Comparison of ENCODE assay signal across 28 mouse cellular contexts in the genomic region with DNA sequence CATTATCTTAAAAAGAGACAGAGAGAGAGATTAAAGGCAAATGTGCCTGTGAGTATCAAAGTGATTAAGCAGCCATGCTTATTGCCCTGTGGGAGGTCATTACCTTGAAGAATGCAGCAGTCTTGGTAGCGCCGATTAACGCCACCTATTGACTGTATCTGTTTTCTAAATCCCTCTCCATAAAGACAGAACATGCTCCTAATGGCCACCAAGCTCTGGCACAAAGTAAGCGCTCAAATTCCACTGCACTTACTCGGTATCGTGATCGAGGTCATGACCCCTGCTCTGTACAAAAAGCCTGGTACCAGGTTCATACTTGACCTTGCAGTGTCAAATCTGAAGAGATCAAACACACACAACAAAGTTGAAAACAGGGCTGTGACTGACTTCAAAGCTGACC.
A peak's percentile ranks its signal among the peaks of the same experiment; 100 is the strongest.
DNase-seq lines count a peak whose midpoint lies in the region; ATAC-seq and TF ChIP-seq lines count a peak whose summit lies in the region.
"Had no signal": no experiment of that assay in that cellular context is flagged by ENCODE, and none has a peak within 500 bp of the region (broad histone marks: within the 10 kb centered on the region; RNA-seq: fewer than 3 reads in every experiment).

No protein-coding gene starts in this region.

- H3K27ac ChIP-seq in hindbrain, embryonic 10.5 days, result no peak overlapping the region
- H3K27ac ChIP-seq: embryonic facial prominence, embryonic 12.5 days; embryonic facial prominence, embryonic 15.5 days; gastrocnemius, adult 2 months; heart, embryonic 15.5 days; hindbrain, embryonic 14.5 days; hindbrain, postnatal 0 days had no signal

- no peaks in the 10 kb centered on the region for H3K27me3 ChIP-seq in Patski
- no peaks in the 10 kb centered on the region for H3K27me3 ChIP-seq in hindbrain, embryonic 10.5 days (ENCODE audit: insufficient read depth, poor library complexity, severe bottlenecking)
- H3K27me3 ChIP-seq: embryonic facial prominence, embryonic 12.5 days; embryonic facial prominence, embryonic 15.5 days; heart, embryonic 12.5 days; heart, embryonic 15.5 days had no signal

- WGBS in hindbrain, embryonic 10.5 days, result 74% methylated on average over 7 of the region's 7 CpGs

- in situ Hi-C loops in Patski (cut with MboI; ENCODE audit: low pct_unique_long_range_greater_than_20kb), result no loop called here

- no peak for ATAC-seq in Patski
- ATAC-seq: activated CD4-positive, CD25-positive, alpha-beta regulatory T cell, adult 4 months; CD4-positive, CD25-positive, alpha-beta regulatory T cell, adult 4 months; forebrain, embryonic 14.5 days; forebrain, postnatal 0 days; hindbrain, postnatal 0 days; inflammation-experienced regulatory T-cells, adult 6 months; intestine, embryonic 16.5 days had no signal

- 0 out of 2 replicates have a peak, but pooled peaks cover 4% of the 10 kb centered on the region for H3K4me1 ChIP-seq in hindbrain, embryonic 10.5 days (replicated peaks)
- H3K4me1 ChIP-seq: embryonic facial prominence, embryonic 15.5 days; heart, embryonic 15.5 days had no signal

- H3K4me3 ChIP-seq in hindbrain, embryonic 10.5 days, result no peak overlapping the region
- H3K4me3 ChIP-seq: embryonic facial prominence, embryonic 12.5 days; embryonic facial prominence, embryonic 15.5 days; gastrocnemius, adult 2 months; heart, embryonic 12.5 days; heart, embryonic 15.5 days had no signal

- DNase-seq in adrenal gland, postnatal 14 days, result peak; percentile 9
- DNase-seq in adrenal gland, adult 8-10 months, result no peak
- DNase-seq in ES-CJ7 (ENCODE audit: low read depth, low spot score) (peak; percentile 61), Patski (ENCODE audit: low read depth, low spot score) (no peak)
- no peak for DNase-seq in hindbrain, embryonic 10.5 days (ENCODE audit: low spot score)
- DNase-seq in lung, postnatal 4 days, result no peak
- DNase-seq: cerebellum, adult 11-12 months; cerebellum, adult 8-10 months; cerebellum, postnatal 10 days; cerebellum, postnatal 36 days; forebrain, postnatal 0 days; gastrocnemius, adult 2 months; gastrocnemius, postnatal 14 days; heart, adult 11 months; heart, postnatal 10 days; heart, postnatal 36 days; kidney, adult 18-20 months had no signal

- TF ChIP-seq CTCF in Patski (IDR thresholded peaks at IDR 0.05), result peak; percentile 43

- H3K36me3 ChIP-seq in hindbrain, embryonic 10.5 days, result no peaks in the 10 kb centered on the region
- H3K36me3 ChIP-seq: embryonic facial prominence, embryonic 12.5 days; embryonic facial prominence, embryonic 15.5 days; heart, embryonic 12.5 days; heart, embryonic 15.5 days had no signal

- POLR2A ChIA-PET in Patski (lab: Charles Lee), result no interaction called here

- no peaks in the 10 kb centered on the region for H3K9me3 ChIP-seq in hindbrain, embryonic 10.5 days
- H3K9me3 ChIP-seq: embryonic facial prominence, embryonic 12.5 days; embryonic facial prominence, embryonic 15.5 days; heart, embryonic 12.5 days; heart, embryonic 15.5 days had no signal

- CTCF ChIA-PET in Patski (lab: Charles Lee), result no interaction called here

Comparison
In these comparisons a context has a peak if more than half of its experiments do, and no peak if none do; other contexts are left out.
1. DNase-seq: peak in adrenal gland, postnatal 14 days (single experiment) and ES-CJ7 (single experiment); none in adrenal gland, adult 8-10 months (single experiment), Patski (single experiment), hindbrain, embryonic 10.5 days (single experiment) and lung, postnatal 4 days (0 of 2).